Mouse (Mus musculus) yolk sac, embryonic 10.5 days (tissue): ENCODE data around the gene Lamp5.

Experiments used
- DNase-seq: peaks from one replicate; pipeline ENCODE4 v3.0.0-alpha.2; 2017; ENCODE audit warnings: low spot score

The Lamp5 gene

DNA sequence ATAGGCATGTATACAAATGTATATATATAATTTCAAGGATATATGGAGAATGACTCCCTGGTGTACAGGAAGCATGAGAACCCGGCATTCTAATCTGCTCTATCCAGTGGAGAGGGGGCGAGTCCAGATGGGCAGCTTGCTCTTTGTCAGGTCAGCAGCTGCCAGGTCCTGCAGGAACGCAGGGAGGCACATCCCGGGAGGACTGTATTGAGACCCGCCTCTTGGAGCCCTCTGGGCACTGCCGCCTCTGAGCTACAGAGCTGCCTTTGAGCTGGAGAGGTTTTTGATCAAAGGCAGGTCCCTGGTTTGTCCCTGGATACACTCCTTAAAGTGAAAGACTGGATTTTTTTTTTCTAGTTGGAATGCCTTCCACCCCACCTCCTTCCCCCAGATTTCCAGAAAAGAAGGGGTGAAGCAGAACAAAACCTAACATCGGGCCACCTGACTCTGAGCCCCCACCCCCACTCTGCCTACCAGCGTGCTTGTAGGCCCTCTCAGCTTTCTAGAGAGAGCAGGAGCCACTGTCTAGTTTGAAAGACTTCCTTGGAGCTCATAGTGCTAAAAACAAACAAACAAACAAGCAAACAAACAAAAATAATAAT lies at the start of gene Lamp5:
Gene Lamp5 (plus strand): TSS at position 552 of the 602 bp plus-strand sequence.
- no peak for DNase-seq

DNA sequence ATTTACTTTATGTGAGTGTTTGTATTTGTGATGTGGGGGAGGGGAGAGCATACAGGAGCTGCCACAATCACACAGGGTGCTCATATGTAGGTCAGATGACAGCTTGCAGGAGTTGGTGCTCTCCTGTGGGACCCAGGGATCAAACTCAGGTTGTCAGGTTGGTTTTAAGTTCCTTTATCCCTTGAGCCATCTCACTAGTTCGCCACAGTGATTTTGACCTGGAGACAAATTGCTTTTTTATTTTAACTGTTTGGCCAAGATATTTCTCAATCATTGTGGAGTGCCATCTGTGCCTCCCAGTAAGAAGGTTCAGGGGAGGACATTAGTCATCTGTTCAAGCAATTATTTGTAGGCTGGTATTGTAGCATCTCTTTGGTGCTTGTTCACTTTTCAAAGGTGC lies 48.2 kb upstream of the Lamp5 start:
- no peak for DNase-seq

DNA sequence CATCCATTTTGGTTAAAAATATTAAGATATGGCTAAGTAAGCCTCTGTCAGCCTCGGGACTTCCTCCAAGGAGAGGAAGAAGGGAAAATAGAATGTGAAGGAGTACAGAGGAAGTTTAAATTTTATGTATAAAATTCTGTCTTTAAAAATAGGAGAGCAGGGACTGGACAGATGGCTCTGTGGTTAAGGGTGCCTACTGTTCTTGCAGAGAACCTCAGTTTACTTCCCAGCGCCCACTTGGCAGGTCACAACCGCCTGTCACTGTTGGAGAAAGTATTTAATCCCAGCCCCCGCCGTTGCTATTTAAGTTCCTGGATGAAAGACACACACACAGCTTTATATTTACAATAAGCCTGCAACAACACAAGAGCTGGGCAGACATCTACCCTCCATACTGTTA lies 45.8 kb upstream of the Lamp5 start:
- no peak for DNase-seq

DNA sequence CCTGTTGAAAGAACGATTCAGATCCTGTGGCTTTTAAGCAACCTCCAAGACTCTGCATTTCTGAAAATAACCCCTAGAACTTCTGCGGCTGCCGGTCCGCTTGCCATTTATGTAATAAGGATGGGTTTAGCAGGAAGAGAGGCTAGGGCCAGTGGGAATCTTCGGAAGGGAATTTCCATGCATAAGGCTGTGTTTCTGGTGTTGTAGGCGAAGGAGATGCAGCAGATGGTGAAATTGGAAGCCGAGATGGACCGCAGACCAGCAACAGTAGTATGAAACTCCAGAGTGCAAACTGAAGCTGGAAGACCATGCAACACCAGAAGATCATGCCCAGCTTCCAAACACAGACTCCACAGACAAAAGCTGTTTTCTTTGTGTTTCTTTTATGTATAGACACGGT lies 39.3 kb upstream of the Lamp5 start:
- no peak for DNase-seq

DNA sequence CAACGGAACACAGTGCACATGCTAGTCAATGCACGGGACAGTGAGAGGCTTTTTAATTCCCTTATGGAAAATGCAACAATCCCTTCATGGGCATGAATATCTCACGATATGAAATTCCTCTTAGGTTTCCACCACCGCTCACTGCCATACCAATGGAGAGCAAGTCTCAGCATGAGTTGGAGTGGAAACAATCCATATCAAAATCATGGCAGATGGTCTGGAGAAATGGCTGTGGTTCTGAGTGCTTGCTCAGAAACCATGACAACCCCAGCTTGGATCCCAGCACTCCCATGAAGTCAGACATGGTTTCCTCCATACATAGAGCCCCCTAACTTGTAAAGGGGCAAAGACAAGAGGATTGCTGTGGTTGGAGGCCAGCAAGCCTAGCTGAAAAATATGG lies 3.6 kb upstream of the Lamp5 start:
- DNase-seq = no peak

DNA sequence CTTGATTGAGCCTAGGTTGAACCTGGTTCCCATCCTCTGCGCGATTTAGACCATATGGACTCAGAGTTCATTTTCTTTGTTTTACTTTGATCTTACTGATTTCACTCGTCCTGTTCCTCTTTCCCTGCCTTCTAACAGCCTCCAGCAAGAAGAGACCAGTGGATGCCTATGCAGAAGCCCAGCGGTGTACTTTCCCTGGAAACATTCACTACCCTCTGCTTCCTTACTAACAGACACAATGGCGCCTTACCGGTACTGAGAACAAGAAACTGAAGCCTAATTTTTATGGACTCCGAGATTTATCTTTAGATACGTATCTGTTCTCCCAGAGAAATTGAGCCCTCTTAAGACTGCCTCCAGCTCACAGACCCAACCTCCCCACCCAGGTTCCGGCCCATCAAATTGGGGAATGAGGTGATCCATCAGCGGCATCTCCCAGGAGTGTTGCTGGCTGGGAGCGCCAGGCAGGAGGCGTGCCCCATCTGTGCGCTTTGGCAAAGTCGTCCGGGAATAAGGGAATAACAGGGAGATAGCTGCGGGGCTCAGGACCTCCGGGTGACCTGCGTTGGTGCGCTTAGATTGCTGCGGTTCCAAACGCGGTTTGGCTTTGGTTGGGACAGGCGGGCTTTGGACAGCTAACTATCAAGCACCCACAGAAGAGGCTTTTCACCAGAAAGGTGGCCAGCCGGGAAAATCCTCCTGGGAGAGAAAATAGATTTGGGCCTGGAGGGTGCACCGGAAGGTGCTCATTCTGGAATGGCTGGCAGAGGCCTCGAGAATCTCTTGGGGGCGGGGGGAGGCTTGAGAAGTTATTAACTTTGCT lies 1.0 kb upstream of the Lamp5 start:
- DNase-seq = no peak

DNA sequence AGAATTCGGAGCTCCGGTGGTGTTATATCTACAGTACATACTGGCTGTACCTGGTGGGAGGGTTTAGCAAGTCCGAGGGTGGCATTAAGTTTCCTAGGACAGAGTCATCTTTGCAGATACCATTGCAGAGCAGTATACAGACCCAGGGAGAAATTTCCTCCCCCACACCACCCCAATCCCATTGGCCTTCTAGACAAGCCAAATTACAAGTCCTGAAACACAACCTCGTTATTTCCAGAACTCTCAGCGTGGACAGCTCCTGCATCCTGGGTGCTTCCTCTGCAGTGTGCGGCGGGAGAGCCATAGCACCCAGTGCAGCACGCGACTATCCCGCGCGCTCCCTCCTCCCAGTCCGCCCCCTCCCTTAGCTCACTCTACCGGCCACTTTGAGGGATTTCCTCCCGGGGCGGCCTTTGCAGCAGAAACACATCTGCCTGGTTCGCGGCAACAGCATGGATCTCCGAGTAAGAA lies 5.9 kb downstream of the Lamp5 start:
- no peak for DNase-seq

DNA sequence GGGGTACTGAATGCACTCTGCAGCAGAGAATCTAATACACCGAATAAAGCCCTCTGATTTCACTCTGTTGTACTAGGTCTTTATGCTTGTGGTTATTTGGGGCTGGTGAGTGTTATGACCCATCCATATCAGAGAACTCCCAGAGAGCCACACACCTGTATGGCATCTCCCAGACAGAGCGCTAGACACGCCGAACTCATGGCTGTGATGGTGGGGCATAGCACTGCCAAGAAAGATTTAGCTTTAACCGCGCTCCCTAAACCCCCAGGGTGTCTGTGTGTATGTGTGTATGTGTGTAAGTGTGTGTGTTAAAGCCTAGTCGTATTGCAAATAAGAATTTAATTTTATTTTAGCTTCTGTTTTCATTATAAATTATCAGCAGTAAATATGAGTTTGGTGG lies 6.4 kb downstream of the Lamp5 start:
- no peak for DNase-seq

DNA sequence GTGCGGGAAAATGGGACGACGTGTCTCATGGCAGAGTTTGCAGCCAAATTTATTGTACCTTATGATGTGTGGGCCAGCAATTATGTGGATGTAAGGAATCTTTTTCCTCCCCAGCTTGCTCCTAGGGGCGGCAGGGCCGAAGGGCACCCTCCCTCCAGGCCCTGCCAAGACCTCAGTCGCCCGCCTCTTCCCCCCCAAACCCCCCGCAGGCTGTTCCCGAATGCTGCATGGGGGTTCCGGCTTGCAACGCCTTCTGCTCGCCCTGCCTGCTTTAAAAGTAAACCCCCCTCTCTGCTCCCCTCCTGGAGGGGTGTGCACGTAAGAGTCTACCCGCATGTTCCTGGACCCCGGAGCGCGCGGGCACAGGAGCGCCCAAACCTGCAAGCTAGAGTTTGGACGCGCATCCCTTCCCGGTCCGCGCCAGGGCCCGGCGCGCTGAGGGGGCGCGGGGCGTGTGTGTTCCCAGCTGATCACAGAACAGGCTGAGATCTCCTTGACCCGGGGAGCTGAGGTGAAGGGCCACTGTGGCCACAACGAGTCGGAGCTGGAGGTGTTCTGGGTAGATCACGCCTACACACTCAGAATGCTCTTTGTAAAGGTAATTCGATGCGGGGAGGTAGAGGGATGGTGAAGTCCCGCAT lies 7.1 kb downstream of the Lamp5 start:
- no peak for DNase-seq

DNA sequence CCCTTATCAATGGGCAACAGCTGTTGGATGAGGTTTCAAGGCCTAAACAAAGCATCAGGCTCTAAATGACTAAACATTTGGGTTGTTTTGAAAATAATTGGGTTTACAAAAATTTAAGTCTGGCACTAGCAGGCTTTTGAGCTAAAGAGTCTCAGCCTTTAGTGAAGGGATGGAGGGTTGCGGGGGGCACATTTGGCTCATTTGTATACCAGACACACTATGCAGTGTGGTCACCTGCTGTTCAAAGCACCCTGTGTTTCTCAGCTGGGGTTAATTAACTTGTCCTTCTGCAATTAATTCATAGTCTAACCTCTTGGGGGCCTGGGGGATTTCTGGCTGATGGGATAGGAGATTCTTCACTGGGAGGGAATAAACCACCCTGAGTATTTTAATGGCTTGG lies 12.3 kb downstream of the Lamp5 start:
- no peak for DNase-seq

DNA sequence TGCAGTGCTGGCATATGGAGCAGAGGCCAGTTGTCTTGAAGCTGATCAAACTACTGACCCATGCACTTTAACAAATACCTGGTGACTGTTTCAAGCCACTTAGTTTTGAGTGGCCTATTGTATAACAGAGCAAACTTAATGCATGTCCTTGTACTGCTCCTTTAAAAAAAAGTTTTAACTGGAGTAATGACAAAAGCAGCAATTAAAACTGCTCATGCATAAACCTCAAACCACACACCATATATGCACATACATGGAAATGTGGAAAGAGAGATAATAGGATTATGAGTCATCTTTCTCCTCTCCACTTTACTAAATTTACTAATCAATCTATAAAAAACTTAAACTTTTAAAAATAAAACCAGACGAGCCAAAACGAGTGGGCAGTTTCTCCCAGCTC lies 43.9 kb downstream of the Lamp5 start:
- no peak for DNase-seq

DNA sequence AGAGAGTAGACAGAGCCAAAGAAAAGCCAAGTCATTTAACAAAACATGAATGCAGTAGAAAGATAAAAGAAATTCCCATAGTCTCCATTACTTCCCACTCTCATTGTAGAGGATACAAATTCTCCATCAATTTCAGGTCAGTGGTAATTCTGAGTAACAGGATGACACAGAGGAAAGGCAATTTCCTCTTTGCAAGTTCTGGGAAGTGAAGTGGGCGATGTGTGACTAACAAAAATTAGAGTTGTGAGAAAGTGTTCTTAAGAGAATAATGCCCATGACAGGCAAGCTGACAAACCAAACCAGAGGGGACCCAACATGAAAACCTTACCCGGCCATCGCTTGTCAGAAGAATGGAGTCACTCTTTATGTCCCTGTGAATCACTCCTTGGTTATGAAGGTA lies 45.1 kb downstream of the Lamp5 start:
- DNase-seq = no peak

DNA sequence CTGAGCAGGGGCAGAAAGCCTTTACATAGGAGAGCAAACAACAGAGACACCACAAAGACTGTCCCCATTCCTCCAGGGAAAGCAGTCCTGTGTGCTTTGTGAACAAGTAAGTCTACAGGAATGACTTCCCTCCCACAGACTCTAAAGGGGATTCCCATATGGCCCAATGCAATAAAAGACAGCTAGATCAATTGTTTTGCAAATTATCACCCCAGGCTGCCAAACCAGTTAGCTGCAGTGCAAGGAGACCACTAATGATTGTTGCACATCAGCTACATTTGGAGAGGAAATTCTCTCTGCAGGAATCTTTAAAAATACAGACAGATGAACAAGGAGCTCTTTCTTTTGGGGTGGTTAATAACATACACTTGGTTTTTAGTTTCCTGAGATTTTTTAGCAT lies 55.6 kb downstream of the Lamp5 start:
- DNase-seq = no peak

DNA sequence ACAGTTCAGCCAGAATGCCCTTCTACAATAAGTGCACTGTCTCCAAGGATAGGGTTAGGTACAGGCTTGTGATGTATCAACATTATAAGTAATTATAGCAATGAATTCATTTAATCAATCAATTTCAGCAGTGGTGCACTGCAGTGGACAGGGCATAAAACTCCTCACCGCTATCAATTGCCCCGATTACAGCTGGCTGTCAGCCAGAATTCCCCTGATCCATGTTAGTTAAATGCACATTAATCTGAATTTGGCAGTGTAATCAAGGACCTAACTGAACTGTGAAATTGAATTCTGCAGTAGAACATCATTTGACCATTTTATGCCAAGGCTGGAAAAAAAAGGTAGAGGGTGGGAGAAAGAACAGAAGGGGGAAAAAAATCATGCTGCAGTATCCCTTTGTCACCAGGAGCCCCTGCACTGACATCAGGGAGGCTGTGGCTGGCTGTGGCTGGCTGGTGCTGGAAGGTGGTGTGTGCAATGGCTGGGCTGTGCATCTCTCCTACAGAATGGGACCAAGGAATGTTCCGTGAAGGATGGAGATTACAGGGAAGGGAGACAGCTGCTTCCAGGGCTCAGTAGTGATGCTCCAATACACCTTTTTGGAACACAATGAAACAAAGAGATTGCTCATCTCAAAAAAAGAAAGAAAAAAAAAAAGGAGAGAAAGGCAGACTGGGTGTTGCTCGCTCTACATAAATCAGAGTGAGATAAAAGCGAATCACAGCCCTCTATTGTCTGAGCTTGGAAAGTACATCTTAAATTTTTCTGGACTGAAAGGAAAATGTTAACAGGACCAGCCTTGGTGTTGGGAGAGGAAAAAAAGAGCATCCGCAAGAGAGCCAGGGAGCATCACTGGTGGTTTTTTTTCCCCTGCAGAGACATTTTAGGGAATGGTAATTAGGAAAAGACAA lies 56.3 kb downstream of the Lamp5 start:
- no peak for DNase-seq

DNA sequence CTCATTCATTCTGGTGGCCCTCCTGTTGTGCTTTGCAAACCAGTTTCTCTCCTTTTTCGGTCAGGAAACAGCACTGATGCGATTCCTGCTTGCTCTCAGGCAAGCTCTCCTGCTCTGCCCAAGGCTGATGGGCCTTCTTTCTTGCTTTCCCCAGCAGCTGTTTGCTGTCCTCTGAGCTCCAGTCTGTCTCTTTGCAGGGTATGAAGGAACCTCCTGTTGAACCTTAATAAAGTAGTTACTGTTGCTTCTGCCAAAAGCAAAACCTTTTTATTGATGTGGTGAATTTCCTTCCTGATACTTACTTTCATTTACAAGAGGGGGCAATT lies 57.0 kb downstream of the Lamp5 start:
- DNase-seq = no peak

DNA sequence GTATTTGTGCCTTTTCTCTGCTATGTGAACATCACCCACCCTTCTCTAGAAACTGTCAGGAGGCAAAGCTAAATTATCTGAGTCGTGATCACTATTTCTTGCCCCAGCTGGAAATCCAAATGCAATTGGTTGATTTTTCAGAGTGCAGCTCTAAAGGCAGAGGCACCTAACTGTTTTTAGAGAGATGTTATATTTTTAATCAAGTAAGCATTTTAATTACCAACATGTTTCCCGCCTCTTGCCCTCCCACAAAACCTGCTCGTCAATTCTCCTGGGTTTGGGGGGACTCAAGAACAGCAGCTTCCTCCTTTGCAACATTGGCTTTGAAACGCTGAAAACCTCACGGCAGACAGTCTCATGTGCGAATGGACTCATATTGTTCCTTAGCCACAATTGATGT lies 61.3 kb downstream of the Lamp5 start:
- DNase-seq = no peak

DNA sequence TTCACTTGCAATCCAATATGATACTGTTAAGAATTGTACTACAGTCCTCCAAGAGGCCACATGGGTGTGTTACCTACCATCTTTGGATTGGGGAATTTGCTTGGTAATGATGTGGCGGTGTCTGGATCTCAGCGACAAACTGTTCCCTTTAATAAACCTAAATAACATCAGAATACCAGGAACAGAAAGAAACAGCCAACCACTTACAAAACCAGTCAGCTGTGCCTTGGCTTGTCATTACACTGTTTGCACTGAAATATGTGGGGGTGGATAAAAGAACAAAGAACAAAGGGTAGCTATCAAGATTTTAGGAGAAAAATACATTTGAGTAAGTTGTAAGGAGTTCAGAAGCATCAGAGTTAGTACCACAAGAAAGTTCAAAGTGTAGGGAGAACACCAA lies 66.0 kb downstream of the Lamp5 start:
- DNase-seq = no peak
